Mouse (Mus musculus) liver, adult 2 months (tissue): ENCODE results near the gene Mrpl23.

Experiments
- CTCF ChIP-seq: fragments of 200-500 bp; IDR thresholded peaks from 2 replicates; pipeline ENCODE4 v1.5.1; 2011; ENCODE audit warnings: low read depth, low read length, control low read depth
- POLR2A ChIP-seq: fragments of 200-500 bp; IDR thresholded peaks from 2 replicates; pipeline ENCODE4 v1.6.1; 2011; ENCODE audit warnings: low read length, control low read depth; ENCODE audit not compliant: insufficient read depth; ENCODE audit errors: extremely low read depth

- TF ChIP-seq CTCF (no peak), POLR2A (no peak)
These were observed 23.6 kb downstream of the Mrpl23 start for GRCm38 (mm10) chr7:142556089-142556476.
